Mouse (Mus musculus) retina, postnatal 1 day (tissue): ENCODE measurements around the gene Rapgef1.
"Not testable (repeated sequence)": the region's sequence is repeated elsewhere in the genome, so short reads cannot be mapped to it uniquely, and the experiment has no call there.

ENCODE experiments used
- DNase-seq: peaks from one replicate; pipeline ENCODE4 v3.0.0-alpha.2; 2012

Rapgef1 gene

DNA sequence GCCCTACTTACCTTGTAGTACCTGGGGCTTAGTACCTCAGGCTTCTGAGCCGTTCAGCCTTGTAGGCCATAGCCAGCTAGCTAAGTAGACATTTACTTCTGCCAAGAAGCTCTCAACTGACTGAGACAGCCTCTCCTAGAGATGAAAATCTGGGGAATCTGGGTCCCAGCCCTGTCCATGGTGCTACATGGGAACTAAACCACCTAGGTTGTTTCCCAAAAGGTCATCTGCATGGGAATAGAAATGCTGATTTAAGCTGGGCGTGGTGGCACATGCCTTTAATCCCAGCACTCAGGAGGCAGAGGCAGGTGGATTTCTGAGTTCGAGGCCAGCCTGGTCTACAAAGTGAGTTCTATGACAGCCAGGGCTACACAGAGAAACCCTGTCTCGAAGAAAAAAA lies 88.7 kb downstream of the Rapgef1 start:
- DNase-seq = not testable (repeated sequence)

DNA sequence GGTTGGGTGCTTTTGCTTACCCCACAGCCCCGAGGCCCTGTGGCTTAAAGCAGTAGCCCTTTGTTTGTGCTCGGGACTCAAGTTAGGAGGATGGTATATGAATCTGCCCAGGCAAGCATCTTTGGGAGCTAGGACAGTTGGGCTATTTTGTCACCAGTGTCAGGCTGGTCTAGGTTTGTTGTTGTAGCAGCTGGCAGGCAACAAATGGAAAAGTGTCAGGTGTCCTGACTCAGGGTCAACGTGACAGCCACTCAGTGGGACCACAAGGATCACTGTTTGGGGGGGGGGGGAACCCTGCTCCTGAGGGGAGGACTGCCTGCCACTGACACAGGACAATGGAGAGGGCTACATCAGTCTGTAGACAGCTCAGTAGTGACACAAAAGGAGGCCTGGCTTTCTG lies 91.5 kb downstream of the Rapgef1 start:
- DNase-seq = no peak

DNA sequence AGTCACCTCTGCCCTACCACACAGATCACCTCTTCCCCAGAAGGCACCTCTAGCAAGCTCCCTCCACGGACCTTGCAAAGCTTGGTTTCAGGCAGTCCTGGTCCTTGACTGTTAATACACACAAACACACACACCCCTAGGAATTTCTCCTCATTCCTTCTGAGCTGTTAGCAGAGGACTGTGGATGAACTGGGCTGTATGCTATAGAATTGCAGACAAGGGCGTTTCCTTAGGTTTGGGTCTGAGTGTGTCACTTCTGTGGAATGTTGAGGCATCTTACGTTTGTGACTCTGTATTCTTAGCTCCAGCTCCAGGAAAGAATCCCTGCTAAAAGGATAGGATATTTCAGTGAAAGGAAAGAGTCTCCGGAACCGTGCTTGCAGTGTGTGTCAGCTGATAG lies 92.4 kb downstream of the Rapgef1 start:
- DNase-seq = no peak

DNA sequence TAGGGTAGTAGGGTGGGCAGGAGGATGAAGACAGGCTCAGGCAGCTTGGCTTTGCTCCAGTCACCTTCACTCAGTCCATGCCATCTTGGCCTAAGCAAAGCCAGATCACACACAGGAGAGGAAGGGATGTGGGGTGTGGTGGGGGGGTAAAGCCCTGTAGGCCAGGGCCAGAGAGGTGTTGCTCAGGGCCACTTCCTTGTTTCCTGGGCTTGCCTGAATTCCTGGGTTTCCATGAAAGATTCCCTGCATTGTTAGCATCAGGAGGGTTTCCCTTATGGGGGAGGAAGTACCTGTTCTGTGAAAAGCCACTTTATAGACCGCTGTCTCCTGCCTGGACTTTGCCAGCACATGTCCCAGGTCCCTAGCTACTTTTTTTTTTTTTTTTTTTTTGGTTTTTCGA lies 94.0 kb downstream of the Rapgef1 start:
- DNase-seq = no peak

DNA sequence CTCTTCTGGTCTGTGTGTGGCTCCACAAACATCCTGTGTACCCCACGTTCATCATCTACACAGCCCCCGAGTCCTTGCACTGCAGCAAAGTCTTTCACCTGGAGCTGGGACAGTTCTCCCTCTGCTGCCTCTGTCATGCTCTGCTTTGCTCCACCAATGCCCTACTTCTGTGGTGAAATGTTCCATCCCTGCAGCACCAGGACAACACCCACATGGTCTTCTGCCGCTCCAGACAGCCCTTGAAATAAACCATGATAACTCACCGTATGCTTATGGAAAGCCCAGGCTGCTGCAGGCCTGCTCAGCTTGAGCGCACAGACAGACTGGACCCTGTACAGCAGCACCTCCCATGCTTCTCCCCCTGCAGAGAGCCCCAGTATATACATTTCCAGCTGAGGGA lies 94.6 kb downstream of the Rapgef1 start:
- no peak for DNase-seq

DNA sequence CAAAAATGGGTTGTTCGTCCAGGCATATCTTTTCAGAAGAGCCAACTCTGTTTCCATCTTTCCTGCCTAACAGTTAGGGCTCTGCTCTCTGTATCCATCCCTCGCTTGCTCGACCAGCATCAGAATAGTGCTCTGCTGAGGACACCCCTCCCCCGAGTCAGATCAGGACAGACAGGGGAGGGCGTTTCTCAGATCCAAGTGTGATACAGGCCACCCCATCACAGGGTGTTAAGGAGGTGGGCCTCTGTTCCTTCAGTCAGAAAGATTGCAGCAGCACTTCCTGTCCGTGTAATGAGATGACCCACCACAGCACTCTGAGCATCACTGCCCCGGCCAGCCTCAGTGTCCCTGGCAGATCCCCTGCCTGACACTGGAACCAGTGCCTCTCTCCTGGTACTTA lies 96.6 kb downstream of the Rapgef1 start:
- DNase-seq = no peak

DNA sequence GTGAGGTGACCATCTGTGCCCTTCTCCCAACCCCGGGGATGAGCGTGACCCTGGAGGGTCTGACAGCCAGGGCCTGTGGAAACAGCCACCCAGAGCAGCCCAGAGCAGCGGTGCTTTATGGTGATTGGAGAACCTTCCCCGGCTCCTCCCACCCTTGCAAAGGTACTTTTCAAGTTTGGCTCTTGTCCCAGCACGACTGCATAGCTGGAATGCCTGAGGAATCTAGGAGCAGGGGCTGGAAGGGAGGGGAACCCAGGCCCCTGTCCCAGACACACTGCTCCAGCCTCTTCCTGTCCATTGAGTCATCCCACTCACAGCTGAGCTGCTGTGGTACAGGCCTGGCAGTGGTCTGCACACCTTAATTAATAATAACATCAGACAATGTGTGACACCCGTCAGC lies 97.2 kb downstream of the Rapgef1 start:
- DNase-seq = peak; percentile 24

DNA sequence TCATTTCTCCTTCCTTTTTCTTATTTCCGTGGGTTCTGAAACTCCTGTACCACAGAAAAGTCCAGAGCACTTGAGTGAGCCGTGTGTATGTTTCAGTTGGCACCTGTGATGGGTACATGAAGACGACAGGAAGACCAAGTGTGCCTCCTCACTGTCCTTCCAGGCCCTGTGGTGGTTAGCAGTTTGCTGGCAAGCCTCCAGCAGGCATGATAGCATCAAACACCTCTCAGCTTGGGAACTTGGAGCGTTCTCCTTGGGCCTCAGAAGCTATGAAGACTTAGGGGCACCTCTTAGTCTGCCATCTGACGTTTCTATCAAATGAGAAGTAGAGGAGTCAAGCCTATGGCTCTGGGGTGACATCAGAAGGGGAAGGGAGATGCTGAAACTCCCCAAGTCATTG lies 99.1 kb downstream of the Rapgef1 start:
- DNase-seq = no peak

DNA sequence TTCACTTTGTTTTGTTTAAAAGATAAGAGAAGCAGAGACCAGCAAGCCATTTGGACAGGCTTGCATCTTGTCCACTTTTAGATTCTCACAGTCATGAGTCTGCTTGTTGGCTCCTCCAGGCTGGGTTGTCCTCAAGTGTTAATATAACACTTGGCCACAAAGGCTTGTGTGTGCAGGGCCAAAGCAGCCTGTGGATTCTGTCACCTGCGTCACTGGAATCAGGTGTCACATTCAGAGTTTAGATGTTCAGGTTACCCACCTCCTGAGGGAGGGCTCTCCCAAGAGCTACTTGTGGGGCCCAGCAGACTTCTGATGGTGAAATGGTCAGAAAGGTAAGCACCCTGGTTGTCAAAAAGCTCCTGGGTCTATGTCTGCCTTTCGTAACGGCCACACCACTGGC lies 103.6 kb downstream of the Rapgef1 start:
- no peak for DNase-seq

DNA sequence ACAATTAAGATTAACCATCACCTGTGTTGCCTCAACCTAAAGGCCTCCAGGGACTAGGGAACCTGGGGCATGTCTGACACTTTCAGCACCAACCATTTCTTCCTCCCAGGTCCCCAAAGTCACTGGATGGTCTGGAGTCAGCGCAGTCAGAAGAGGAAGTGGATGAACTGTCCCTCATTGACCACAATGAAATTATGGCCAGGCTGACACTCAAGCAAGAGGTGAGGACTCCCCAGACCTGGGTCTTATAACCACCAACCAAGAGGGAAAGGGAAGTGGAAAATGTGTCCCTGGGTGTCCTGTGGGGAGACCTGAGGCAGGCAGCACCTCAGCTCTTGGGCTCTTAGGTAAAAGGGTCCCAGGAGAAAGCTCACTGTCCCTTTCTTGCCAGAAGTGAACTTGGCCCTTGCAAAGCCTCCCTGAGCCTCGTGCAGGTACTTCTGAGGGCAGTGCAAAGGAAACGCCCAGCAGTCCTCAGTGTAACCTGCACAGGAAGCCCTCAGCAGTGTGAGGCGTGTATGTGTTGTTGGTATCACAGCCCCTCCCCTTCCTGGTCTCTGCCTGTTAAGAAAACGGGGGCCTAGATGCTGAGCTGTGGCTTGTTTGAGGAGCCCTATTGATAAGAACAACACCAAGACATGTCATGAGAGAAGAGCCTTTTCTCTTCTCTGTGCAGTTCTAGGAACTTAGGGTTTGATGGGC lies 105.3 kb downstream of the Rapgef1 start:
- no peak for DNase-seq

DNA sequence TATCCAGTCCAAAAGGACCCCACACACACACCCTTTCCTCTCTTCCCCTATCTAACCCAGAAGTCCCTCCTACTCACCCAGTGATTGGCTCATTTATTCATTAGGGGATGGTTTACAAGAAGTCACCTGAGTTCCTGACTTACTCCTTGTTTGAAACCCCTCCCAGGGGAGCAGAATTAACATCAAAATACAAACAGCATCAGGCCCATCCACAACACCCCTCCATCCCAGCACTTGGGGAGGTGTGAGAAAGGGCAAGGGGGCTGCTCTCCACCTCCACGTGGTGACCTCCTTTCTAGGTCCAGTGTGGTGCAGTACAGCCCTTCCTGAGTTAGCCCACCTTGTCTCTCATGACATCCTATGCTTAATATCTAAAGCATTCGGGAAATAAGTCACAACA lies 110.0 kb downstream of the Rapgef1 start:
- no peak for DNase-seq

DNA sequence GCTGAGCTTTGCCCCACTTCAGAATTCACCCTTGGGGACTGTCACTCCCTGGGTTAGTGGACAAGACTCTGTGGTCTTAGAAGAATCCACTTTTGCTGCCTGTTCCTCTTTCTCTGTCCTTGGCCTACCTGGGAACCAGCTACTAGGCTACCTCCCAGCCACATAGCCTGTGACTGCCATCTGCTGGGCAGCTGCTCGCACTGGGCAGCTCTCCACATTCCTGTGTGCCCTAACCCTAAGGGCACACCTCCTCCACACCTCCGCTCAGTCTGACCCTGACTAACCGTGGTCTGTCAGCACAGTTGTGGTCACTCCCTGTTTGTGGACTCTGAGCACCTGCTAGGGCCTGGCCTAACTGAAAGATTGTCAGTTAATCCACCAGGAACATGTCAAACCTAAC lies 112.0 kb downstream of the Rapgef1 start:
- DNase-seq = no peak

DNA sequence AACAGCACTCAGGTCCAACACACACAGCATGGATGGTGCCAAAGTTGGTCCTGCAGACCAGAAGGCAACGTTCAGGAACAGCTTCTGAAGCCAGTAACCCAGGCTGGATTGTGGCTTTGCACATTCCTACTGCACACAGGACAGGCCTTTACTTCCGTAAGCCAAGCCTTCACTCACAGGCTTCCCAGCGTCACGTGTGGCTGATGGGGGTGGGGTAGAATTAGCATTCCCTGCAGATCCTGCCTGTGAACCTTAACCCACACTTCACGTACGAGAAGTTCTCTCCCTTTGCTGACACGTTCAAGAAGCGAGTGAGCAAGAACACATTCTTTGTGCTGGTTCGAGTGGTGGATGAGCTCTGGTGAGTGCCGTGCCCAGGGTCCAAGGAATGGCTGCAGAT lies 113.0 kb downstream of the Rapgef1 start:
- no peak for DNase-seq

DNA sequence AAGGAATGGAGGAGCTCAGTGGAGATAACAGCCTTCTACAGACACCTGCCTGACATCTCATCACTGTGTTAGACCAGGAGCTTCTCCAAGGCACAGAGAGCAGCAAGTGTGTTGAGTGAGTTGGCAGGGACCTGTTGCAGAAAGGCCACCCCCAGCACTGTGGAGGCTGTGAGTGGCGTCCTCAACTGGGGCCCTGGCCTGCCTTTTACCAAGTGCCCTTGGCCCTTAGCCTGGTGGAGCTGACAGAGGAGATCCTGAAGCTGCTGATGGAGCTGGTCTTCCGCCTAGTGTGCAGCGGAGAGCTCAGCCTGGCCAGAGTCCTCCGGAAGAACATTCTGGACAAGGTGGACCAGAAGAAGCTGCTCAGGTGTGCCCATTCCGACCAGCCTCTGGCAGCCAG lies 113.8 kb downstream of the Rapgef1 start:
- DNase-seq = no peak

DNA sequence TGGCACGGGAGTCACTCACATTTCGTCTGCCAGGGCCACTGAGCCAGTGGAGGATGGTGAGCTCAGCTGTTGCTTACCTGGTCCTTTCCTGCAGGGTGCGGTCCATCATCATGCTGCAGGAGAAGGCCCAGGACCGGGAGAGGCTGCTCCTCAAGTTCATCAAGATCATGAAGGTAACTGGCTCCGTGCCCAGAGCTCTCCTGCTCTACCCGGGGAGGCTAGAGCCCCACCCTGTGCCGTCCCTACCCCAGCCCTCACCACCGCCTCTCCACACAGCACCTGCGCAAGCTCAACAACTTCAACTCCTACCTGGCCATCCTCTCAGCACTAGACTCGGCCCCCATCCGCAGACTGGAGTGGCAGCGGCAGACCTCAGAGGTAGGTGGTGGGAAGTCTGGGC lies 116.2 kb downstream of the Rapgef1 start:
- DNase-seq = no peak

DNA sequence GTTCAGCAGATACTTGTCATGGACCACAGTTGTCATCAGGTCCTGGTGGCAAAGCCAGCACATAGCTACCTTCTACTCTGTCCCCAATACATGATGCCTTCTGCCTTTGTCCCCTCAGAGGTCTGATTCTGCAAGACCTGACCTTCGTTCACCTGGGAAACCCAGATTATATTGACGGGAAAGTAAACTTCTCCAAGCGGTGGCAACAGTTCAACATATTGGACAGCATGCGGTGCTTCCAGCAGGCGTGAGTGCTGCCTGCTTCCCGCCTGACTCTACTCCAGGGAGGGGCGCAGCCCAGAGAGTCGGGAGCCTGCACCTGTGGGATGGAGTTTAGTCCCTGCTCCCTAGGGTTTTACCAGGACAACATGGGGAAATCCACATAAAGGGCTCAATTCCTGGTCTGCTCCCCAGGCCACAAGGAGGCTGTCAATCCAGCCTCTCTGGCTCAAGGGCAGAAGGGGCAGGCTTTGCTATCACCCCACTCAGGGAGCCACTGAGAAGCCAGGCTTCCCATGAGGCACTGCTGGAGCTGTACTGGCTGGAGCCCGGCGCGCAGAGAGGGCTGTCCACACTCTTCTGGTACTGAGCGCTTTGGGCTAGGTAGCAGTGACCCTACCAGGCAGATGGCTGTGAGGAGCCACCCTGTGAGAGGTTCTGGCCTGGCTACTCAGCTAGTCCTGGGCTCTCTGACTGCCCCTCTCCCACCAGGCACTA lies 117.8 kb downstream of the Rapgef1 start:
- DNase-seq = no peak

DNA sequence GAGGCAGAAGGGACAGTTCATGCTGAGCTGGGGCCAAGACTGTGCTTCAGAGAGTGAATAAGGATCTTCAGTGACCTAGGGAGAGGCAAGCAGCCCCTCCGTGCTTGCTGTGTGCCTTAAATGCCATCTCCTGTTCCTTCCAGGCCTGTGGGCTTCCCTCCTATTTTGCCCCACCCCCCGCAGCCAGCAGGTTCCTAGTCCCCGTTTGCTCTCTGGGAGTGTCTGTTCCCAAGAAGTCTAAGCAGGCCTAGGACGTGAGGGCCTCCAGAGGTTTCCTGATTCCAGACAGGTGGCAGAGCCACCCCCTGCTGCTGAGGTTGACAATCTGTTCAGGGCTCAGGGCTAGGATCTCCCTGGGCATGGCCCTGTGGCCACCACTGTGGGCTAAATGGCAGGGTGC lies 119.3 kb downstream of the Rapgef1 start:
- DNase-seq = no peak

DNA sequence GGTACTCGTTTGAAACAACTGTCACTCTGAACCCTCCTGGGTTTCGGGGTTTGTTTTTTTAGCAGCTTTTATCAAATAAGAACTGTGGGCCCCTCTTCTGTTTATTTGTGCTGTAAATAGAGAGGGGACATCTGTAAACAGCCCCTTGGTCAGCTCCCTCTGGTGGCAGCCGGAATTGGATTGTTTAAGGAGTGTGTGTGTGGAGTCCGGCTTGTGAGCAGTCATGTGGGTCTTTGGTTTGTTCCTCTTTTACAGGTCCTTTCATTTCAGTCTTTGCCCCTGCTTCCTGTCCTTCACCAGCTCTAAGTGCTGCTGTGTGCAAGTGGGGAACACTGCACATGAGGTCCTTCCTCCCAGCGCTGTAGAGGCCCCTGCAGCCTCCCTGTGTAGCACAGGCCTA lies 119.8 kb downstream of the Rapgef1 start:
- DNase-seq = no peak

DNA sequence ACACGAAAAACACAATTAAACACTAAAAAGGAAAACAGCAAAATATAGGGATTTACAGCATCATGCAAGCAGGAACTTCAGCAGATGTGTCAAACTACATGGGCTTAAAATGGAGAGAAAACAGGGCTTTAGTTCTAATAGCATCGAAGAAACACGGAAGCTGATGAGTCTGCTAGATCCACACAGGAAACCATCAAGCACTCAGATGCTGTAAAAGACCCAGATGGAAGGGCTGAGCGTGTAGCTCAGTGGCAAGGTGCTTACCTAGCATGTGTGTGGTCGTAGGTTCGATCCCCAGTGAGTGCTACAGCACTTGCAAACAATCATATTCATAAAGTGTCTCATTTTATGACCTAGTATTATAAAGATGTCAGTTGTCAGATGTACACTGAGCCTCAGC lies 121.7 kb downstream of the Rapgef1 start:
- no peak for DNase-seq

DNA sequence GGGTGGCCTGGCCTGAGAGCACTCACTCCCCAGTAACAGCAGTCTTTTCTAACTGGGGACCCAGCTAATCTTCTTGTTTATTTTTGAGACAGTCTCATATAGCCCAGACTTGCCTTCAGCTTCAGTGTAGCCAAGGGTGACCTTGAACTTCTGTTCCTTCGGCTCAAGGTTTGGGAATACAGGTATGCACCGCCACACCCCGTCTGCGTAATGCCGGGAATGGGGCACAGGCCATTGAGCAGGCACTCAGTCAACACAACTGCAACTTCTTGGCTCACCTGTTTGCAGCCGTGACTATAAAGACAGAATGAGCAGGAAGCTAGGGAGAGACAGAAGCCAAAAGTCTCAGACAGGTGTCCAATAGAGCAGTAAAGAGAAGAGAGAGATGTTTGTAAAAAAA lies 124.7 kb downstream of the Rapgef1 start:
- no peak for DNase-seq

DNA sequence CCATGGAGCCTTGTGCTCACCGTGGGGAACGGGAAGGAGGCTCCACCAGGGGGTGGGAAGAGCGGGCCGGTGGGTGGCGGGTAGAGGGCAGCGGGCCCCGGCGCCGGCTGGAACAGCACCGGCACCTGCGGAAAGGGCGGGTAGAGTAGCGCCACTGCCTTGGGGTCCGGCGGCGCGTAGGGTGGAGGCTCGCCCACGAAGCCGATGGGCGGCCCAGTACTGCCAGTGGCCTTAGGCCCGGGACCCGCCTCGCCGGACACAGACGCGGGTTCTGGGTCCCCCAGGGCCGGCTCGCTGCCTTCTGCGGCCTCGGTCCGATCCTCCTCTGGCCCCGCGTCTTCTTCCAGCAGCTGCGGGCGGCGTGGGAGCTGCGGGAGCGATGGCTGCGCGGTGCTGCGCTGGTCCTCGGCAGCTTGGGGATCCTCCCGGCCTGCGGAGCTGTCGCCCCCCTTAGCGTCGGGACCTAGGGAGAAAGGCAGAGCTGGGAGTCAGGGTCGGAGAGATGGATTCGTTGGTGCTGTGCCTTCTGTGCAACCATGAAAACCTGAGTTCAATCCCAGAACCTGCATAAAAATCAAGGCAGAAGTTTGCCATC lies 127.8 kb downstream of the Rapgef1 start:
- DNase-seq = peak; percentile 12

DNA sequence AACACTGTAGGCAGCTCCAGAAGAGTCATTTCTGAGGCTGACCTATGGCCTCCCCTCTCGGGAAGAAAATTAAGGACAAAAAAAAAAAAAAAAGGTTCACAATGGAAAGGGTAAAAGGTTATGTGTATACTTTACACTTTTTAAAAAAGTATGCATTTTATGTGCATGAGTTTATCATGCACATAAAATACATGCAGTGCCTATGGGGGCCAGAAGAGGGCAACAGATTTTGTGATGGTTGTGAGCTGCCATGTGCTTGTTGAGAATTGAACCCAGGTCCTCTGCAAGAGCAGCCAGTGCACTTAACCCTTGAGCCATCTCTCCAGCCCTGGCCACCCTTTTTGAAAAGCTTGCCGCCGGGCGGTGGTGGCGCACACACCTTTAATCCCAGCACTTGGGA lies 128.3 kb downstream of the Rapgef1 start:
- DNase-seq = peak; percentile 42

DNA sequence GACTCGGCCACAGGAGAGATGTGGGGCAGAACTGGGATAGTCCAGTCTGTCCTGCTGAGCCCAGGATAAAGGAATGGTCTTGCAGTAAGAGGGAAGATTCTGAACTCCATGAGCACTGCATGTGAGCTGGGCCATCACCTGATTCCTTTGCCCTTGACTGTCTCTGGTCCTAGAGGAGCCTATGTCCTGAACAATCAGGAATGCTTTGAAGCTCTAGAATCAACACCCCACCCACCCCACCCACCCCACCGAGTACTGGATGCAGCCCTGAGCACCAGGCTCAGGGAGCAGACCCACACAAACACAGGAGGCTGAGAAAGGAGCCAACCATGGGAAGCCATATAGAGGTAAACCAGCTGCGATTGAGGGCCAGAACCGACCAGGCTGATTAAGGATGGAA lies 129.0 kb downstream of the Rapgef1 start:
- DNase-seq = no peak

DNA sequence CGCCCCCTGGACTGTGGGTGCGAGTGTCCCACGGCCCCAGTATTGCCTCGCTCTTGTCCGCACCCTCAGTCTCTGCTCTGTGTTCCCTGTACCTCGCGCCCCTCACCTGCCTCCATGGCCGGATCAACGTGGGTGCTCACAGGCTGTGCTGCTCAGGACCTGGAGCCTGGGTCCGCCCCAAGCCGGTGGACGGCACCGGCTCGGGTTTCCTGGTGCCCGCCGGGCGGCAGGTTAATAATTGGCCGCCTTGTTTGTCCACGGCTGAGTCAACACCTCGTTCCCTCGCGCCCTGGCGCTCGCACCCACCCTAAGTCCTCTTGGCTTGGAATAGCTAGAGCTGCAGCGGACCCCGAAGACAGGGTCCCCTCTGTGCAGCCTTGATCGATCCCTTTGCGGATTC lies 132.0 kb downstream of the Rapgef1 start, which contains the start of gene Gm13420:
Gene Gm13420 (minus strand): TSS at position 189 of the 400 bp plus-strand sequence.
- no peak for DNase-seq
